Mouse (Mus musculus) Patski (cell line): ENCODE results near the gene Rnf207. TPM values are rescaled to one million over a fixed set of nuclear protein-coding genes. Genes with fewer than 3 reads are reported as not detected.

Experiments used
- ATAC-seq: fragments of 100-300 bp; one replicate; pipeline ENCODE4 v1.8.0; 2021
- CTCF ChIA-PET: fragments of 350-600 bp; sonication (Branson Sonifier 250); formaldehyde crosslinking; loops from one replicate; lab custom pipeline; 2022; ENCODE audit warnings: inconsistent platforms; lab: Charles Lee
- POLR2A ChIA-PET: fragments of 350-600 bp; sonication (Branson Sonifier 250); formaldehyde crosslinking; loops from one replicate; lab custom pipeline; 2022; ENCODE audit warnings: antibody characterized with exemption, inconsistent platforms; lab: Charles Lee
- DNase-seq: peaks from one replicate; pipeline ENCODE4 v3.0.0-alpha.2; 2011; ENCODE audit warnings: low read depth, low spot score
- H3K27me3 ChIP-seq: fragments of 371-371 bp; one replicate; pipeline ENCODE4 v1.5.1; 2021
- CTCF ChIP-seq: fragments of 100-300 bp; IDR thresholded peaks from one replicate; pipeline ENCODE4 v1.5.1; 2021
- in situ Hi-C: fragments of 300-500 bp; cut with MboI; formaldehyde crosslinking; loops from 3 replicates; pipeline ENCODE4 v1.11.1; 2018; ENCODE audit warnings: low pct_unique_long_range_greater_than_20kb, mixed read lengths
- polyA plus RNA-seq: library from polyadenylated mRNA; unstranded; gene quantifications from one replicate; pipeline ENCODE4 v1.2.3, GENCODE M21; 2021

Gene Rnf207
- polyA plus RNA-seq, 1 experiment from 2014 or later = 0.17 TPM

GRCm38 (mm10) chr4:152264867-152265568 lies 53.8 kb downstream of the Rnf207 start:
- TF ChIP-seq CTCF = no peak
- in situ Hi-C loops = no loop called here
- DNase-seq (no peak), ATAC-seq (no peak)
- H3K27me3 ChIP-seq = no peaks in the 10 kb centered on the region
- POLR2A ChIA-PET = no interaction called here
- CTCF ChIA-PET = interaction anchor here (0.8 to 1.1 kb wide), 2 partner anchors 8 to 10 kb away, joined by 3 to 4 read pairs; no protein-coding TSS in a partner anchor

DNA sequence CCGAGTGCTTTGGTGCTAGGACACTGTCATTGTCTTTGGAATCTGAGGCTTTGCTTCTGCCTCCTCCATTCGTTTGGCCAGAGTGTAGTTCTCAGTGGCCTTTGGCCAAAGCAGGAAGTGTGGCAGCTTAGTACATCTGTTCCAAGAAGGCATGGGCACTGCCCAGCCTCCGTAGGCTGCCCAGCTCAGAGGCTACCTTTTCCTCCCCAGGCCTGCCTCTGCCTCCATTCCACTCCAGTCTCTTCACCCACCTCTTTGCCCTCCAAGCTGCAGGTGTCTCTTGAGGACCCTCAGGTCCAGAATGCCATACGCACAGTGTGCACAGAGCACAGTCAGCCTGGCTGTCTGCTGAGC lies 54.6 kb downstream of the Rnf207 start:
- ATAC-seq = no peak
- no peak for DNase-seq
- in situ Hi-C loops = no loop called here
- no peak for TF ChIP-seq CTCF
- no peaks in the 10 kb centered on the region for H3K27me3 ChIP-seq
- ChIA-PET CTCF (interaction anchor here (0.8 to 1.1 kb wide), 2 partner anchors 9 kb away, joined by 3 to 4 read pairs; no protein-coding TSS in a partner anchor), POLR2A (no interaction called here)

DNA sequence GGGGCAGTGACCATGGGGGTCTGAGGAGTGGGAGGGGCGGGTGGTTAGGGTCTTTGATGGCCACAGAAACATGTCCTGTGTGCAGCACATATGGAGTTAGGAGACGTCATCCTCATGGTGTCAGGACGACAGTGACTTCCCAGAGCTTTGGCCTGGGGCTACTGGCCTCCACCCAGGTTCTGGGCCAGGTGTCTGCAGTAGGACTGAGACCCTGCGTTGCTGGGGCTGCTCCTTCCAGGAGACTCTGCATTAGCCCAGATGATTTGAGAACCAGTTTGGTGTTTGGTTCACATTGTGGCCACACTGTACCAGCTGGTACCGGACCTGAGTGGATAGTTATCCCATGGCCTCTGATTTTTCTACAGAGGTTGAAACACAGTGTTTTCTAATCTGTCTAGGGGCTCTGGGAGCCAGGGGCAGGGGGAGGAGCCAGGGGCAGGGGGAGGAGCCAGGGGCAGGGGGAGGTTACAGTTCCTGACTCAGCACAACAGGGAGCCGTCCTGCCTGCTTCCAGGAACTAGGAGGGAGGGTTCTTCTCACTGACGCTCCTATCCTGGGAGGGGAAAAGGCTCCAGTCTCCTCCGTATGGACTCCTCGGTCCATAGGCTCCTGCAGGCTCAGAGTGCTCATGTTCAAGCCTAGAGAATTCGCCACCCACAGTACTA lies 55.1 kb downstream of the Rnf207 start:
- ChIA-PET CTCF (interaction anchor here (1.1 to 2.9 kb wide), 3 partner anchors 9 to 171 kb away, joined by 3 to 11 read pairs (median 4); no protein-coding TSS in a partner anchor), POLR2A (no interaction called here)
- no peak for ATAC-seq
- no peak for DNase-seq
- TF ChIP-seq CTCF = no peak
- in situ Hi-C loops = no loop called here
- H3K27me3 ChIP-seq = no peaks in the 10 kb centered on the region

DNA sequence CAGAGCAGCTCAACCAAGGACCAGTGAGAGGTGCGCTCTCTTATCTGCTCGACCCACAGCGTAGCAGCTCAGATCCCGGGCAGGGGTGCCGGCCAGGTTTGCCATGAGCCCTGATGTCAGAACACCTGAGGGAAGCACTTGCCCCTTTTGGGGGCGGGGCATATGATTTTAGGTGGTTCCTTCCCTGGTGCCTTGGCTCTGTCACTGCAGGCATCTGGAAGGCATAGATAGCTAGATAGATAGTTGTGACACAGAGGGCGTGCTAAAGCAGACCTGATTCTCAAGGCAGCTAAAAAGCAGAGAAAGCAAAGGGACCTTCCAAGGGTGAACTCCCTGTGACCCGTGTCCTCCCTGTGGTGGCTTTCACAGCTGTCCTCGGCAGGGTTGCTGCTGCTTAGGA lies 55.7 kb downstream of the Rnf207 start:
- ChIA-PET CTCF (interaction anchor here (1.8 to 2.9 kb wide), 2 partner anchors 10 to 171 kb away, joined by 3 to 11 read pairs; no protein-coding TSS in a partner anchor), POLR2A (no interaction called here)
- TF ChIP-seq CTCF = no peak
- in situ Hi-C loops = no loop called here
- H3K27me3 ChIP-seq = no peaks in the 10 kb centered on the region
- ATAC-seq = no peak
- no peak for DNase-seq

DNA sequence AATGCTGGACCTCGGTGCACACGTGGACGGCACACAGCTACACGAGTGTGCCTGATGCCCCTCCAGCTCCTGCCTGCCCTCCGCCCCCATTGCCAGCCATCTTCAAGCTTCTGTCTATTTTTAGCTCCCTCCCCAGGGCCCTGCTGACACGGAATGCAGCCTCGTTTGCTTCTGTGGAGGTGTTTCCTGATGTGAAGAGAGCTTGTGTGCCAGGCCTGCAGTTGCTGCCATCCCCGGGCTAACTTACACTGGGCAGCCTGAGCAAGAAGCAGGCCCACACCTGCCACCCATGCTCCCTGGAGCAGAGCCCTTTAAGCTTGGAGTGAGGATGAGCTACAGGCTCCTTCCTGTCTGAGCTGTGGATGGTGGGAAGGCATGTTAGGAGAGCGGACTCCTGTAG lies 56.6 kb downstream of the Rnf207 start:
- ChIA-PET POLR2A (no interaction called here), CTCF (interaction anchor here (0.8 to 2.9 kb wide), 4 partner anchors 11 to 172 kb away, joined by 3 to 11 read pairs (median 4); no protein-coding TSS in a partner anchor)
- no peak for ATAC-seq
- in situ Hi-C loops = no loop called here
- no peak for DNase-seq
- no peak for TF ChIP-seq CTCF
- no peaks in the 10 kb centered on the region for H3K27me3 ChIP-seq

DNA sequence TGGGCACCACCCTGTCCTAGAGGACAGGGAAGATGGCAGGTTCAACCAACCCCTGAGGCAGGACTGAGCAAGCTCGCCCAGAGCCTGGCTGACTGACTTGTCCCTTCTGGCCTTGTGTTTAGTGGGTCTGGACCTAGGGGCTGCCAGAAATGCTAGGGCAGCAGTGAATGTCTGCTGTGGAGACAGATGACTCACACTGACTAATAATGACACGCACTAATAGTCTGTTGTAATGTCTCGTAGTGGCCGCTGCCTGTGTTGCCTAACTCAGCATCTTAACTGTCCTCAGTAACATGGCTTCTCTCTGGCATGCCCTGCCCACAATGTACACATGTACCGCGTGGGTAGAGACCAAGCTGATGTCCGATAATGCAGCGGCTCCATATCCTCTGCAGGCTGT lies 58.3 kb downstream of the Rnf207 start:
- no peak for DNase-seq
- no peak for TF ChIP-seq CTCF
- H3K27me3 ChIP-seq = no peaks in the 10 kb centered on the region
- ATAC-seq = no peak
- in situ Hi-C loops = no loop called here
- ChIA-PET POLR2A (no interaction called here), CTCF (no interaction called here)

- CTCF ChIA-PET = interaction anchor here (1.3 kb wide), 1 partner anchor 10 kb away, joined by 3 read pairs; no protein-coding TSS in a partner anchor
- TF ChIP-seq CTCF = no peak
- POLR2A ChIA-PET = interaction anchor here (1.0 kb wide), 1 partner anchor 16 kb away, joined by 3 read pairs; the partner anchor contains the start of gene Gpr153
- no peak for DNase-seq
- no peak for ATAC-seq
- in situ Hi-C loops = no loop called here
- no peaks in the 10 kb centered on the region for H3K27me3 ChIP-seq
Observed at GRCm38 (mm10) chr4:152257070-152257469, 61.7 kb downstream of the Rnf207 start.

Other genes with a start within 250 kb of the Rnf207 start
- gene Plekhg5, start 246.5 kb downstream of the Rnf207 start, polyA plus RNA-seq = 13.0 TPM
- 1.5 TPM for gene Tnfrsf25, start 203.1 kb downstream of the Rnf207 start, polyA plus RNA-seq
- 1.3 TPM for gene Espn, start 166.6 kb downstream of the Rnf207 start, polyA plus RNA-seq
- gene Hes2, start 160.1 kb downstream of the Rnf207 start, polyA plus RNA-seq = not detected
- 102 TPM for gene Acot7, start 140.9 kb downstream of the Rnf207 start, polyA plus RNA-seq
- 21.1 TPM for gene Gpr153, start 44.8 kb downstream of the Rnf207 start, polyA plus RNA-seq
- gene Hes3, start 27.3 kb downstream of the Rnf207 start, polyA plus RNA-seq = 0.12 TPM
- 42.2 TPM for gene Icmt, start 21.8 kb downstream of the Rnf207 start, polyA plus RNA-seq
- gene Rpl22, start 6.7 kb upstream of the Rnf207 start, polyA plus RNA-seq = 562 TPM
- gene Chd5, start 19.7 kb upstream of the Rnf207 start, polyA plus RNA-seq = 0.96 TPM
- 7.0 TPM for gene Nphp4, start 157.7 kb upstream of the Rnf207 start, polyA plus RNA-seq
- 5.6 TPM for gene Kcnab2, start 158.9 kb upstream of the Rnf207 start, polyA plus RNA-seq